Mouse (Mus musculus) G1E (cell line): ENCODE results near the gene Dcst2.

Experiments
- CTCF ChIP-seq: IDR thresholded peaks from 2 replicates; pipeline ENCODE4 v1.5.1; 2012; ENCODE audit warnings: low read depth, low read length, inconsistent platforms, mixed read lengths
- GATA1 ChIP-seq: IDR thresholded peaks from 2 replicates; pipeline ENCODE4 v1.6.1; 2012; ENCODE audit warnings: borderline replicate concordance, low read length, inconsistent platforms, mixed read lengths

GRCm38 (mm10) chr3:89318316-89318715 lies 43.5 kb upstream of the Dcst2 start:
- no peak for TF ChIP-seq CTCF
- TF ChIP-seq GATA1: no peak
